Mouse (Mus musculus): ENCODE results near the gene Cd22.

The Cd22 gene

GRCm38 (mm10) chr7:30820854-30821445 lies 59.2 kb downstream of the Cd22 start:
- DNase-seq (ENCODE audit: low read depth, low spot score) = no peak

- no peak for DNase-seq (ENCODE audit: low read depth, low spot score)
Measured at GRCm38 (mm10) chr7:30820131-30820530, 60.0 kb downstream of the Cd22 start.

All from WW6 (cell line).